Mouse (Mus musculus) left cerebral cortex, adult 2 months (tissue): Measurements from ENCODE around the gene BC055324. TPM values are rescaled to one million over a fixed set of nuclear protein-coding genes. Genes with fewer than 3 reads are reported as not detected.
"Not testable (repeated sequence)": the region's sequence is repeated elsewhere in the genome, so short reads cannot be mapped to it uniquely, and the experiment has no call there.

Source experiments
- DNase-seq, 2 experiments: peaks; one replicate each; pipeline ENCODE4 v3.0.0; 2021 to 2022; ENCODE audit warnings: low spot score in 2 of 2, mixed read lengths in 1 of 2; ENCODE audit errors: extremely low spot score in 1 of 2
- H3K27ac ChIP-seq: fragments of 200-600 bp; 2 replicates; pipeline ENCODE4 v1.8.1; 2022
- H3K4me3 ChIP-seq: fragments of 200-600 bp; 2 replicates; pipeline ENCODE4 v1.8.1; 2022
- CTCF ChIP-seq: fragments of 200-600 bp; IDR thresholded peaks from 2 replicates; pipeline ENCODE4 v1.8.1; 2022; ENCODE audit warnings: antibody characterized with exemption, mild to moderate bottlenecking, moderate library complexity
- intact Hi-C: fragments of 180-260 bp; cut with DNase I; formaldehyde crosslinking; loops from one replicate; pipeline ENCODE4 v1.15.1; 2025
- long read RNA-seq, 2 experiments: library from polyadenylated mRNA; stranded (forward); transcript quantifications; one replicate each; pipeline ENCODE4 v2.0.0; 2021; ENCODE audit warnings: borderline mapping rate in 2 of 2
- total RNA-seq, 2 experiments: library from RNA; stranded (reverse); gene quantifications; 2 replicates each; pipeline ENCODE4 v1.2.3; 2021

Gene BC055324
- total RNA-seq = 1 to 10 TPM in 1 of 2 experiments, under 1 TPM in 1; 0.72 to 2.3 TPM
- long read RNA-seq, experiment 1 = 0 reads
- long read RNA-seq, experiment 2, partial matches to known transcripts = 0 of 1 reads
- long read RNA-seq, experiment 2, other reads (novel, unspliced or antisense) = 1 of 1 reads

- Histone ChIP-seq H3K4me3 (peak within 1 kb of the TSS; percentile 70), H3K27ac (peak within 1 kb of the TSS; percentile 93)
- DNase-seq = peak; percentile 88 to 91
- intact Hi-C loops = loop anchor here (2.0 kb wide), 1 partner anchor 66 kb away; the partner anchor contains the start of gene Scyl3
- TF ChIP-seq CTCF = peak; percentile 38
These were observed at the start of gene BC055324, which contains the start of gene Mettl18 for GRCm38 (mm10) chr1:163994721-163995608. Gene BC055324 (minus strand): TSS chr1:163994796. Gene Mettl18 (plus strand): TSS chr1:163994889.

- Histone ChIP-seq H3K27ac (no peak overlapping the region), H3K4me3 (no peak overlapping the region)
- TF ChIP-seq CTCF = no peak
- intact Hi-C loops = no loop called here
- DNase-seq = no peak
These were observed 49.0 kb upstream of the BC055324 start for GRCm38 (mm10) chr1:164043549-164043948.

GRCm38 (mm10) chr1:164040385-164041135, 46.0 kb upstream of the BC055324 start:
- no peak overlapping the region for H3K4me3 ChIP-seq
- TF ChIP-seq CTCF = no peak
- DNase-seq = no peak
- no peak overlapping the region for H3K27ac ChIP-seq
- intact Hi-C loops = no loop called here

- no peak overlapping the region for H3K4me3 ChIP-seq
- peak; percentile 36 for TF ChIP-seq CTCF
- no peak for DNase-seq
- intact Hi-C loops = no loop called here
- H3K27ac ChIP-seq = no peak overlapping the region
These were observed 32.8 kb upstream of the BC055324 start for GRCm38 (mm10) chr1:164027416-164027815.

- intact Hi-C loops = no loop called here
- no peak for TF ChIP-seq CTCF
- DNase-seq = no peak
- Histone ChIP-seq H3K27ac (no peak overlapping the region), H3K4me3 (no peak overlapping the region)
These were observed 31.1 kb upstream of the BC055324 start for GRCm38 (mm10) chr1:164025685-164026084.

- intact Hi-C loops = not testable (repeated sequence)
These were observed 27.5 kb upstream of the BC055324 start for GRCm38 (mm10) chr1:164022106-164022505.

GRCm38 (mm10) chr1:164020746-164021145, 26.1 kb upstream of the BC055324 start:
- intact Hi-C loops, H3K27ac ChIP-seq, DNase-seq, H3K4me3 ChIP-seq: not testable (repeated sequence)

More at GRCm38 (mm10) chr1:164022106-164022505, 27.5 kb upstream of the BC055324 start:
- not testable (repeated sequence) for H3K27ac ChIP-seq, DNase-seq, H3K4me3 ChIP-seq

- no peak for TF ChIP-seq CTCF
- intact Hi-C loops = no loop called here
- Histone ChIP-seq H3K4me3 (no peak overlapping the region), H3K27ac (no peak overlapping the region)
- DNase-seq = no peak
These were observed 25.2 kb upstream of the BC055324 start for GRCm38 (mm10) chr1:164019789-164020188.

GRCm38 (mm10) chr1:164018221-164018896, 23.8 kb upstream of the BC055324 start:
- H3K4me3 ChIP-seq = no peak overlapping the region
- intact Hi-C loops = no loop called here
- H3K27ac ChIP-seq = no peak overlapping the region
- TF ChIP-seq CTCF = no peak
- no peak for DNase-seq

GRCm38 (mm10) chr1:164014616-164015015, 20.0 kb upstream of the BC055324 start:
- intact Hi-C loops = no loop called here
- H3K4me3 ChIP-seq = no peak overlapping the region
- no peak for DNase-seq
- no peak for TF ChIP-seq CTCF
- H3K27ac ChIP-seq = no peak overlapping the region

GRCm38 (mm10) chr1:164009235-164009634, 14.6 kb upstream of the BC055324 start:
- no peak overlapping the region for H3K27ac ChIP-seq

More at GRCm38 (mm10) chr1:164009235-164009634, 14.6 kb upstream of the BC055324 start:
- TF ChIP-seq CTCF = peak; percentile 75
- intact Hi-C loops = loop anchor here (1.0 kb wide), 1 partner anchor 175 kb away; no protein-coding TSS in a partner anchor
- H3K4me3 ChIP-seq = no peak overlapping the region
- DNase-seq = no peak
